Mouse (Mus musculus) fat pad, adult 2 months (tissue): Measurements from ENCODE around the gene Rps9.
A peak's percentile ranks its signal among the peaks of the same experiment; 100 is the strongest.

Source experiments
- DNase-seq: peaks from one replicate; pipeline ENCODE4 v3.0.0-alpha.2; 2011; ENCODE audit warnings: low read depth, low spot score; ENCODE audit errors: extremely low read depth

The Rps9 gene

DNA sequence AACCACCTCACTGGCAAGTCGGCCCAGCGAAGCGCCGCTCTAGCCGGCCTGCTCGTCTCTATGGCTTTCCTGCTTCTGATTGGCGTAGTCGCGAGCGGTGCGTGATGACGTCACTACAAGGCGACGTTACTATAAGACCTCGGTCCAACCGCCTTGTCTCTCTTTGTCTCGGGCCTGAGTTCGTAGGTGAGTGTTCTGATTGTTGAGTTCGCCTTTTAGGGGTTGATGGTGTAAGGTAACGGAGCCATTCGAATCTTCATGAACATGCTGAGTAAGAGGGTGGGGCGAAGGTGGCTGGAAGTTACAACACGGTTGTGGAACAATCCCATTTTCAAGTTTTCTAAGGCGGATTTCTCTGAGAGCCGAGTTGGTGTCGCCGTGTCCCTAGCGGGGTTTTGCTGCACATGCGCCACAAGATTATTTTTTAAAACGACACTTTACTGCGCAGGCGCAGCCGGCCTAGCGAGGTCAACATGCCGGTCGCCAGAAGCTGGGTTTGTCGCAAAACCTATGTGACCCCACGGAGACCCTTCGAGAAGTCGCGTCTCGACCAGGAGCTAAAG lies at the start of gene Rps9:
Gene Rps9 (plus strand): TSS at position 115 of the 563 bp plus-strand sequence.
- DNase-seq, result peak; percentile 83

DNA sequence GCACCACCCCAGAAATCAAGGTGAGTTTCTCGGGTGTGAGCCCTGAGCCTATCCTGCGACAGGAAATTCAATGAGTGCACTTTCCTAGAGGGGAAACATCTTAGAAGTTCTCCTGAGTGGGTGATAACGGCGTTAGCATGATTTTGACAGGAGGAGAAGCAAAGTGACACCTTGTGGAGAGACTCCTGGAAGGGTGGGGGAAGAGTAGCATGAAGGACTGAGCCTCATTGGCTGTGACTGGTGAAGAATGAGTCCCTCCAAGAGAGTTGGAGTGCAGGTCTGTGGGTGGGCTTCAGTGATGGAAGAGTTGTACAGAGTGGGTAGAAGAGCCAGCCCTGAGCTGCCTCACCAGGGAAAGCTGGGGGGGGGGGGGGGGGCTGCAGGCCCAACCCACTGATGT lies 46.8 kb upstream of the Rps9 start:
- DNase-seq, result no peak

DNA sequence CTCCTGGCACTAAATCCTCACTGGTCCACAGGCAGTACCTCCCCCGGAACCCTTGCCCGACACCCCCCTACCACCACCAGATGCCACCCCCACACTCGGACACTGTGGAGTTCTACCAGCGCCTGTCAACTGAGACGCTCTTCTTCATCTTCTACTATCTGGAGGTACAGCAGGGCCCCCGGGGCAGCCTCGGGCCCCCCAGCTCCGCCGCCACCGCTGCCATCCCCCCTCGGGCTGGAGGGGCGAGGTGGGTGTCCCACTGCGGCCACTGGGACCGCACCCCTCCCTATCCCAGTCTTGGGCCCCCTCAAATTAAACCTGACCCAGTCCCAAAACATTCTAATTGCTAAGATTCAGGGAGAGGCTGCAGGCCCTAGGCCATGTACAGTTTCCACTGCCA lies 45.2 kb upstream of the Rps9 start:
- DNase-seq, result no peak

DNA sequence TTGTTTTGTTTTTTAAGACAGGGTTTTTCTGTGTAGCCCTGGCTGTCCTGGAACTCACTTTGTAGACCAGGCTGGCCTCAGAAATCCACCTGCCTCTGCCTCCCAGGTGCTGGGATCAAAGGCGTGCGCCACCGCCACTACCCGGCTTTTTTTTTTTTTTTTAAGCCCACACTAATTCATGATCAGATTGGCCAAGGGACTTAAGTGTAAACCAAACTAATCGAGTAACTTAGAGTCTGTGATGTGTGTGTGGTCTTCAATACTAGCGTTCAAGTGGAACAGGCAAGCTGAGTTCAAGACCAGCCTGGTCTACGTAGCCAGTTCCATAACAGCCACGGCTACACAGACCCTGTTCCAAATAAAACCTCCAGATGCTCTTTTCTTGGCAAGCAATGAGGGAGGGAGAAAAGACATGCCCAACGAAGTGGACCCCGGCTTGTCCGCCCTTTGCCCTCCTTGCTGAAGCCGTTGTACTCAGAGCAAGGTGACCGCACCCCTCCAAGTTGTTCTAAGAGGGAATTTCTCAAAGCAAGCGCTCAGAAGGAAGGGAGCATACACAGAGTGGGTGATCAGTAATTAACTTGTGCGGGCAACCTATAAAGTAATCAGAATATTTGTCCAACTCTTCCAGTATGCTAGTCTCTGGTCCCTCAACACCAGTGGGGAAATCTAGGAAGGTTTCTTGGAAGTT lies 39.1 kb upstream of the Rps9 start:
- no peak for DNase-seq

- peak; percentile 97 for DNase-seq
Measured at GRCm38 (mm10) chr7:3665215-3666114, 38.3 kb upstream of the Rps9 start, which contains the start of gene Leng1. TSS of gene Leng1 (minus strand) at chr7:3665840.

DNA sequence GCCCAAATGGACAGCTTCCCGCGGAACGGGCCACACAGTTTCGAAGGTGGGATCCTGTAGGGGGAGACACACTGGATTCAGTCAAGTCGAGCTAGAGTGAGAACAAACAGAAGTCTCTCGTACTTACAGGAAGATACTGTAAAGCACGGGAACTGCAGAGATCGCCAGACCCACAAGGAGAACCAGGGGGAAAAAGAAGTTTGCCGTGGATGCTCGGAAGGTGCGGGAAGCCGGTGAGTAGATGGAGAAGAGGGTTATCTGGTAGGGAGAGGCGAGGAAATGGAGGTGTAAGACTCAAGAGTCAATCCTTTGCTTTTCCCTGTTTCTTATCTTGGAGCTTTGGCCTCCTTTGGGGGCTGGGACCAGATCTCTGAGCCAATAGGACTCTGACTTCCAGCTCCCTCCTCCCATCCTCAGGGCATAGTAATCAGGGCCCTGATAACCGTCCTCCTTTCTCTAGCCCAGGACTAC lies 36.8 kb upstream of the Rps9 start:
- DNase-seq, result no peak

DNA sequence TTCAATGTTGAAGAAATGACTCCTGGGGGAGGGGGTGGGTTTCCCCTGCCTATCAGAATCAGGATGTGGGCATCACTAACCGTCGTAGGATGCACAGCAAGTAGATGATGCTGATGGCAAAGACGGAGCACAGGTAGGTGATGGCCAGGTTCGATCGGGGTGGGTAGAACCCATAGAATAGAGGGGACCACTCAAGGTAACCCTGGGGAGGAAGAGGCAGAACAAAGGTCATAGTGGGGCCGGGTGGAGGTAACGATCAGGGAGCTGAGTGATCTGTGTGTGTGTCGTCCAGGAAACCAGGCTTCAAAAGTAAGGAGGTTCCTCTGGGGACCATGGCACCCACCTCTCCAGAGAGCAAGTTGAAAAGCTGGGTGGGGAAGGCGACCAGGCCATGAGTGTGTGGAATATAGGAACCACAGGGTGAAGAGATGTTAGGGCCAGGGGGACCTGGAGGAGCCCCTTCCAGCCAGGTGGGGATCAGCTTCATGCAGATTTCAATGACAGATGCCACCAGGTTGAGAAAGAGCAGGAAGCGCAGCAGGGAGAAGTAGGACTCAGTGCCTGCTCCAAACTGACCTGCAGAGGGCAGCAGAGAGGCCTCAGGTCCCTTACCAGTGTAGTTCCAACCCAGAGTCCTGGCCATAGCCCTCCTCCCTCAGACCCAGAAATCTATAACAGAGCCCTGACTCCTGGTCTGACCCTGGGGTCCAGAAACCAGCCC lies 29.1 kb upstream of the Rps9 start:
- DNase-seq, result no peak

- DNase-seq, result no peak
Measured at GRCm38 (mm10) chr7:3675228-3675548, 28.6 kb upstream of the Rps9 start.

DNA sequence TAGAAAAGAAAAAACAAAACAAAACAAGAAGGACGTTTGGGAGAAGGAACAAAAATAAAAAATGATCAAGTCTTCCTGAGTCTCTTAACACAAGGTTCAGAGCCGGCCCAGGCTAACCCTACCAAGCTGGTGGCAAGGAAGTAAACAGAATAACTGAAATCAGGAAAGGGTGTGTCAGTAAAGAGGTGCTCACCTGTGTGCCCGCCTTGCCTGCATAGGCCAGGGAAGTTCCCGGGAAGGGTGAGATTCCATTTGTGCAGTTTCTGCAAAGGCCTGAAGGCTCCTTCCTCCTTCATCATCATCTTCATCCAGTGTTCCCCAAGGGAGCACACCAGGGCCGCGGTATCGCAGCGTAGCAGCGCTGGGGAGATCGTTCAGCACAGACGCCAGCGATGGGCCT lies 27.4 kb upstream of the Rps9 start:
- DNase-seq, result no peak

DNA sequence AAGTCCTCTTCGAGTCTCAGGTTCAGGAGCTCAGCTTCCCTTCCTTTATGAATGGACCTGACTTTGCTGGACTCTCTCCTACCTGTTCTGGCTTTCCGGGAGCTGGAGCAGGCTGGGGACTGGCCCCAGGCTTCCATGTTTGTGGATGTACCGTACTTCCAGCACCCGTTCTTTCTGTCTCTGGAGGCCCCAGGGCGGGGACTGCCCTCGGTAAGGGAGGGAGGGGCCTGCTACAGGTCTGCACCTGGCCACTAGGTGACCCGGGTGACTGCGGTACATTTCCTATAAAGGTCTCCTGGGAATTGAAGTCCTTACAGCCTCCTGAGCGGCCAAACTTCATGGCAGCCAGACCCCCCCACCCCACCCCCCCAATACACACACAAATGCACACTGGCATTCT lies 26.5 kb upstream of the Rps9 start, which contains the start of gene Tmc4:
Gene Tmc4 (minus strand): TSS at position 212 of the 400 bp plus-strand sequence.
- DNase-seq, result no peak

DNA sequence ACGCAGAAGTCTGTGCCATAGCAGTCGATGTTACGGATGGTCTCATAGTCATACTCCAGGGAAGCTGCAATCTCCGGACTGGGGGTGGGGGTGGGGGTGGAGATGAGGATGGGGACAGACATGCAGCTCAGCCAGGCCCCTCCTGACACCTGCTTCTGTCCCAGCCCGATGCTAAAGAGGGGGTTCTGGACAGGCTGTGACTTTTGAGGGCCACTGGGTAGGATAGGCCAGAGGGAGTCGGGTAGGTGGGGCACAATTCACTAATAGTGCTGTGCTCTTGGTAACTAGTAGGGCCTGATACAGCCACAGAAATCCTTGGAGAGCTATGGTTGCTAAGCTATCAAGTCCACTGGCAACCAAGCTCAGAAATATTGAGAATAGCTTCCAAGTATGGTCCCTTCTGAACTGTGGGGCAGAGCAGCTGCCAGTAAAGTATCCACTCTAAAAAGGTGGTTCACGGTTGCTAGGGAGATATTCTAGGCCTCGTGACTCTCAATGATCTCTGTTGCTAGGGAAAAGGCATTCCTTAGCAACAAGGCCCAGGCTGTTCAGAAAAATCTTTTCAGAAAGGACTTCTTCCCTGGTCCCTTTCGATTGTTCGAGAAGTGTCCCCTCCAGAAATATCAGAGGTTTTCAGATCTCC lies 19.8 kb upstream of the Rps9 start:
- no peak for DNase-seq

GRCm38 (mm10) chr7:3684698-3685097 lies 19.1 kb upstream of the Rps9 start:
- DNase-seq, result no peak

DNA sequence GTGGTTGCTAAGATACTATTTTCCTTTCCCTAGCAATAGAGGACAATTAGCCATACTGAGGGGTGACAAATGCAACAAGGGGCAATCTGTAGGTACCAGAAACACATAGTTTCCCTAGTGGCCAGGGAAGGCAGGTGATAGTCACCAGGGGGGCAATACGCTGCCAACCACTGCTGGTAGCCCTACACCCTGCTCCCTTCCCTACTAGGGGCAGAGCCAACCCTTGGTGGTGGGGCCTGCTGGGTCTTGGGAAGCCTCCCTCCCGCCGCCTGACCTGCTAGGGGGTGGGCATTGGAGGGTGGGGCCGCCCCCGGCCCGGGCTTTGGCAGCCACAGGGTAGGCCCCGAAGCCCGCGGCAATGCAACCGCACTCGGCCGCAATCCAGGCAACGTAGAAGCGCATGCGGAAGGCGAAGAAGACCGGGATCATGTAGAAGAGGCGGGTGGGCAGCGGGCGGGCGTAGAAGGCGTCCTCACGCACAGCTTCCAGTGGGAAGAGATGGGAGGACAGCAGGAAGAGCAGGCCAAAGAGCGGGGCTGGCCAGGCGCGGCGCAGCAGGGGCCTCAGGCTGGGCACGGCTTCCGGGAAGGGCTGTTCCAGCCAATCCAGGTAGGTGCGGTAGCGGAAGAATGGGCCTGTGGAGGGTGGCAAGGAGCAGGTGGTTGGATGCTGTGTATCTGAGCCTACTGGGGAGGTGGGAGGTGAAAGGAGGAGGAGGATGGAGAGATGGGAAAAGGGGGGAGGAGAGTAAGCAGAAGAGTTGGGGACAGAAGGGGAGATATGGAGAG lies 18.2 kb upstream of the Rps9 start:
- no peak for DNase-seq

GRCm38 (mm10) chr7:3691919-3692318 lies 11.9 kb upstream of the Rps9 start:
- no peak for DNase-seq

- DNase-seq, result no peak
Measured at GRCm38 (mm10) chr7:3692382-3692986, 11.3 kb upstream of the Rps9 start, which contains the start of gene Tsen34. TSS of gene Tsen34 (plus strand) at chr7:3692863.

DNA sequence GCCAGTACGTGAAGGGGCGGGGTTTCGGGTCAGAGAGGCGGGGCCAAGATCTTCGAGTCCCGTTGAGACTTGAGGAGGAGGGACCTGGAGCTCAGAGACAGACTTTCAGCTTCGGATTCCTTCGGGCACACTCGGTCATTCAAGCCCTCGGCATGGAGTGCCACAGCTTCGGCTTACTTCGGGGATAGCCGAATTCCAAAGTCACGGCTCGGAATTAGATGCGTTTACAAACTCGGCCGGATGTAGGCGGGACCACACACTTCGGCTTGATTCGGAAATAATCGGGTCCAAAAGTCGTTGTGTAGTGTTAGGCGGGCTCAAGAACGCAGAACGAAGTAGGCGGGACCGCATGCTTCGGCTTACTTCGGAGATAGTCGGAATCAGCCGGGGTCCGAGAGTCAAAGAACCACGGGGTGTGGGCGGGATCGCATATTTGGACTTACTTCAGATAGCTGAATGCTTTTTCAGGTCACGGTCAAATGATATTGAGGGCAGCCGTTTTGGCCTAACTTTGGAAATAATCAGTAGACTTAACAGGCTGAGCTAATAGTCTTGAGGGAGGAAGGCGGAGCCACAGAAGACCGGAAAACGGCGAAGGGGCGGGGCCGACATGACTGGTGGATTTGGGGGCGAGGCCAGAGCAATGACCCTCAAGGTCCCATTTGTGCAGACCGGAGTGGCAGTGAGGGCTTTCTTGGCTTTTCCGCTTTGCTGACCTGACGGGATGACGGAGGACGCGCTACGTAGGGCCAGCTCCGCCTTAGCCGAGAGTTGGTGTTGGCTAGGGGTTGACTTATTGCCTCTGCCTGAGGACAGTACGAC lies 10.6 kb upstream of the Rps9 start, which contains the start of gene Mboat7:
Gene Mboat7 (minus strand): TSS at position 537 of the 822 bp plus-strand sequence.
- DNase-seq, result peak; percentile 96

DNA sequence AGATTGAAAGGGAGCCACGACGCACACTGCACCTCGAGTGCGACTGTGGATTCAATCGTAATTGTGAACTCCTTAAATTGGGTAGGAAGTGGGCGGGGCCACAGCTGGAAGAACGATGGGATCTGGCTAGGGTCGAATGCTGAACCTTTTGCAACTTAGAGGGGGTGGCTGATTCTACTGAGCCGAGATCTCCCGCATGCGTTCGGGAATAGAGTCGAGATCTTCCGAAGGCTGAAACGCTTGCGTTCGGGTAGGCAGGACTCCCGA lies 10.1 kb upstream of the Rps9 start:
- no peak for DNase-seq

DNA sequence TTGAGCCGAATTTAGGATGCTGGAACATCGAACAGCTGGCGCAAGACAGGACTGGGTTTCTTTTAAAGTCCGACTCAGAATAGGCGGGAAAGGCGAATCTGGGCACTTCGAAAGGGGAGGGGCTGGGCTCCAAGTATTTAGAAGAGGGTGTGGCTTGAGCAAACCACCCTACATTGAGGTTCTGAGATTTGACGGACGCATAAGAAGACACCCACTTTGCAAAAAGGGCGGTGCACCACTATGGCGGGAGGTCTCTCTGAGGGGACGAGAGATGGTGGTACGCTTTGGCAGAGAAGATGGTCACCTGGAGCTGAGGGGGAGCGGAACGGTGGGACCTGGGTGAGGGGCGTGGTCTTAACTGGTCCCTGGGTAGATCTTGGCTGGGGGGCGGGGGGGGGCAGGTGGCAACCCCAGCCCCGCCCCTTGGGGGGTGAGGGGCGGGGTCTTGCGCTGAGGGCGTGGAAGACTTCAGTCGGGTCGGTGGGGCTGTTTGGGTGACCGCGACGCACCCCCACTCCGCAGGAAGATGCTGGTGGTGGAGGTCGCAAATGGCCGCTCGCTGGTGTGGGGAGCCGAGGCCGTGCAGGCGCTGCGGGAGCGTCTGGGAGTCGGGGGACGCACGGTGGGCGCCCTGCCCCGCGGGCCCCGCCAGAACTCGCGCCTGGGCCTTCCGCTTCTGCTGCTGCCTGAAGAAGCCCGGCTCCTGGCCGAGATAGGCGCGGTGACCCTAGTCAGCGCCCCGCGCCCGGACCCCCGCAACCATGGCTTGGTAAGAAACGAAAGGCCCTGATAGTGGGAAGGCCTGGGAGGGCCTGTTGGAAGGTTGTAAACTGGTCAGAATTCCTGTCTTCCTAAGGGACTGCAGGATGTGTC lies 9.5 kb upstream of the Rps9 start:
- DNase-seq, result peak; percentile 69
